Comparison of ENCODE assay signal across 10 mouse cellular contexts in the genomic region with DNA sequence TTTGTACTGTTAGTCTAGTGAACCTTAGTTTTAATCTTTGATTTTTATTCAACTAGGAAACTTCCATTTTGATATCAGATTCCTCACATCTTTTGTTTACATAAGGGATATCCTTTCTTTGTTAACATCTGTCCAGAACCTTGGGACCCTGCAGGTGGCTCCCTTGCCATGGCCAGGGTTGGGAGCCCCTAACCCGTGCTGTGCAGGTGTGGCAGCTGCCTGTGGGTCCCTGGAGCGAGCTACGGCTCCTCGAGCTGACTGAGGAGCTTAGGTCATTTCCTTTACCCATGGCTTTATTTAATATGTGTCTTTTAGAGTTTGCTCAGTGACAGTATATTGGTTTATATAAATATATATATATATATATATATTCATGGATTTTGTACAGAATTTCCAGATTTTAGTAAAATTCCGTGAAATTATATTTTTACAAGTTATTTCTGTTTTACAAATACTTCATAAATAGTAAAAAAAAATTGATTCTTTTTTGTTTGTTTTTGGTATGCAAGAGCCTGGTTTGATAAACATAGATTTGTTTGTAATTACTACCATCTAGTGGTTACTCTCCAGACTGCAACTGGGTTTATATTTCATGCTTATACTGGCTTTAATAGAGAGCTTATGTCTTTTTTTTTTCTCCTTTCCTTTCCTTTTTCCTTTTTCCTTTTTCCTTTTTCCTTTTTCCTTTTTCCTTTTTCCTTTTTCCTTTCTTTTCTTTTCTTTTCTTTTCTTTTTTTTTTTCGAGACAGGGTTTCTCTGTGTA. TPM values are rescaled to one million over a fixed set of nuclear protein-coding genes. Genes with fewer than 3 reads are reported as not detected.
DNase-seq lines count a peak whose midpoint lies in the region; ATAC-seq lines count a peak whose summit lies in the region.
"Had no signal": no experiment of that assay in that cellular context is flagged by ENCODE, and none has a peak within 500 bp of the region (broad histone marks: within the 10 kb centered on the region; RNA-seq: fewer than 3 reads in every experiment).

No protein-coding gene starts in this region.

- no peak overlapping the region for H3K27ac ChIP-seq in neural tube, embryonic 11.5 days (ENCODE audit: low read depth, low read length)
- no peak overlapping the region for H3K27ac ChIP-seq in neural tube, embryonic 15.5 days (replicated peaks)
- H3K27ac ChIP-seq in neural tube, embryonic 13.5 days (replicated peaks), result no peak overlapping the region
- H3K27ac ChIP-seq: stomach, embryonic 15.5 days had no signal

- H3K4me3 ChIP-seq in neural tube, embryonic 11.5 days (ENCODE audit: low read depth, low read length), result no peak overlapping the region
- H3K4me3 ChIP-seq in neural tube, embryonic 15.5 days (replicated peaks), result no peak overlapping the region
- no peak overlapping the region for H3K4me3 ChIP-seq in neural tube, embryonic 13.5 days
- H3K4me3 ChIP-seq: stomach, embryonic 15.5 days had no signal

- H3K4me1 ChIP-seq in neural tube, embryonic 11.5 days (ENCODE audit: control insufficient read depth, insufficient read depth, low read length), result no peaks in the 10 kb centered on the region
- H3K4me1 ChIP-seq in neural tube, embryonic 15.5 days, result no peaks in the 10 kb centered on the region
- no peaks in the 10 kb centered on the region for H3K4me1 ChIP-seq in neural tube, embryonic 13.5 days (replicated peaks)
- H3K4me1 ChIP-seq: stomach, embryonic 15.5 days had no signal

- no peak overlapping the region for H3K9ac ChIP-seq in neural tube, embryonic 11.5 days (ENCODE audit: low read length)
- H3K9ac ChIP-seq in neural tube, embryonic 15.5 days (replicated peaks), result no peak overlapping the region
- no peak overlapping the region for H3K9ac ChIP-seq in neural tube, embryonic 13.5 days
- H3K9ac ChIP-seq: stomach, embryonic 15.5 days had no signal

- ATAC-seq in neural tube, embryonic 11.5 days (ENCODE audit: insufficient read depth, low FRiP score, low TSS enrichment), result 0 out of 2 replicates have a peak, but pooled peaks have one; percentile 36
- ATAC-seq in neural tube, embryonic 15.5 days (ENCODE audit: low FRiP score), result no peak; the same call in 1 of the 2 replicates
- ATAC-seq in neural tube, embryonic 13.5 days (ENCODE audit: low read depth), result peak; percentile 25; the same call in 1 of the 2 replicates
- ATAC-seq: Patski had no signal

- H3K4me2 ChIP-seq in neural tube, embryonic 11.5 days (ENCODE audit: low read depth), result no peak overlapping the region
- no peak overlapping the region for H3K4me2 ChIP-seq in neural tube, embryonic 15.5 days
- no peak overlapping the region for H3K4me2 ChIP-seq in neural tube, embryonic 13.5 days
- H3K4me2 ChIP-seq: stomach, embryonic 15.5 days had no signal

- DNase-seq in gastrocnemius, adult 18-20 months (ENCODE audit: low spot score), result peak; percentile 56
- DNase-seq in gastrocnemius, postnatal 4 days (ENCODE audit: low spot score in 2 of 2), result no peak
- DNase-seq in neural tube, embryonic 11.5 days (ENCODE audit: low spot score), result no peak
- DNase-seq in forelimb bud, embryonic 11.5 days (ENCODE audit: low read depth, low spot score), result peak; percentile 69
- no peak for DNase-seq in right cerebral cortex, adult 18-20 months
- DNase-seq in urinary bladder, postnatal 14 days (ENCODE audit: low spot score), result no peak

- no peaks in the 10 kb centered on the region for H3K9me3 ChIP-seq in neural tube, embryonic 11.5 days (ENCODE audit: control insufficient read depth, low read length)
- no peaks in the 10 kb centered on the region for H3K9me3 ChIP-seq in neural tube, embryonic 15.5 days (replicated peaks)
- H3K9me3 ChIP-seq in neural tube, embryonic 13.5 days, result no peaks in the 10 kb centered on the region
- H3K9me3 ChIP-seq: stomach, embryonic 15.5 days had no signal

- no peaks in the 10 kb centered on the region for H3K27me3 ChIP-seq in neural tube, embryonic 11.5 days (ENCODE audit: control insufficient read depth, insufficient read depth, low read length)
- H3K27me3 ChIP-seq in neural tube, embryonic 15.5 days (replicated peaks), result no peaks in the 10 kb centered on the region
- H3K27me3 ChIP-seq in neural tube, embryonic 13.5 days, result no peaks in the 10 kb centered on the region
- H3K27me3 ChIP-seq: Patski; stomach, embryonic 15.5 days had no signal

- H3K36me3 ChIP-seq in neural tube, embryonic 11.5 days (ENCODE audit: control insufficient read depth, insufficient read depth, low read length), result no peaks in the 10 kb centered on the region; the same call in 1 of the 2 replicates
- peaks cover 12% of the 10 kb centered on the region; the same call in 1 of the 2 replicates for H3K36me3 ChIP-seq in neural tube, embryonic 15.5 days
- H3K36me3 ChIP-seq in neural tube, embryonic 13.5 days, result peaks cover 33% of the 10 kb centered on the region
- H3K36me3 ChIP-seq: stomach, embryonic 15.5 days had no signal

- 64% methylated on average over 6 of the region's 6 CpGs for WGBS in neural tube, embryonic 11.5 days
- 62% methylated on average over 6 of the region's 6 CpGs for WGBS in neural tube, embryonic 15.5 days
- 72% methylated on average over 6 of the region's 6 CpGs for WGBS in neural tube, embryonic 13.5 days

RNA-seq across cellular contexts. Expression of gene Ndfip2, which starts 37.6 kb away (rescaled TPM):
- total RNA-seq in gastrocnemius, adult 18-20 months (2021), result 10 to 100 TPM; 11.8 to 12.6 TPM
- 10 to 100 TPM; 25.0 to 27.2 TPM for total RNA-seq in gastrocnemius, postnatal 4 days (2021)
- 77.5 and 79.6 TPM in 2 replicates for polyA plus RNA-seq in neural tube, embryonic 11.5 days (2014; fragmentation: Nextera tagmentation; extraction: Ambion mirVana)
- 111 and 120 TPM in 2 replicates for polyA plus RNA-seq in neural tube, embryonic 15.5 days (2015; fragmentation: Nextera tagmentation; extraction: Ambion mirVana)
- polyA plus RNA-seq in neural tube, embryonic 13.5 days (2015; fragmentation: Nextera tagmentation; extraction: Ambion mirVana), result 114 and 118 TPM in 2 replicates

Comparison
In these comparisons a context has a peak if more than half of its experiments do, and no peak if none do; other contexts are left out.
1. DNase-seq: peak in gastrocnemius, adult 18-20 months (single experiment) and forelimb bud, embryonic 11.5 days (single experiment); none in gastrocnemius, postnatal 4 days (0 of 2), neural tube, embryonic 11.5 days (single experiment), right cerebral cortex, adult 18-20 months (single experiment) and urinary bladder, postnatal 14 days (single experiment).